Mouse (Mus musculus) layer of hippocampus, adult 8-10 months (tissue): ENCODE data around the gene Bhlhe40. TPM values are rescaled to one million over a fixed set of nuclear protein-coding genes. Genes with fewer than 3 reads are reported as not detected.

Experiments
- DNase-seq, 2 experiments: peaks; one replicate each; pipeline ENCODE4 v3.0.0; 2022; ENCODE audit warnings: low spot score in 2 of 2
- total RNA-seq, 4 experiments: library from RNA; stranded (reverse); gene quantifications; 2 replicates each; pipeline ENCODE4 v1.2.4; 2022

The Bhlhe40 gene
- total RNA-seq, 4 experiments from 2014 or later, result 114 to 124 (median 115) TPM

- DNase-seq, result no peak
Measured at GRCm38 (mm10) chr6:108688344-108688743, 27.9 kb downstream of the Bhlhe40 start.

GRCm38 (mm10) chr6:108692986-108693385 is 32.6 kb downstream of the Bhlhe40 start:
- DNase-seq, result no peak

- DNase-seq, result no peak
Measured at GRCm38 (mm10) chr6:108694965-108695724, 34.7 kb downstream of the Bhlhe40 start.

- no peak for DNase-seq
Measured at GRCm38 (mm10) chr6:108695844-108696821, 35.7 kb downstream of the Bhlhe40 start.

GRCm38 (mm10) chr6:108696822-108697202 is 36.4 kb downstream of the Bhlhe40 start:
- DNase-seq, result no peak

- no peak for DNase-seq
Measured at GRCm38 (mm10) chr6:108697345-108697744, 36.9 kb downstream of the Bhlhe40 start.

- no peak for DNase-seq
Measured at GRCm38 (mm10) chr6:108698343-108698870, 38.0 kb downstream of the Bhlhe40 start.

- DNase-seq, result no peak
Measured at GRCm38 (mm10) chr6:108699679-108700078, 39.2 kb downstream of the Bhlhe40 start.

- peak; percentile 28 to 54 for DNase-seq
Measured at GRCm38 (mm10) chr6:108700638-108701343, 40.4 kb downstream of the Bhlhe40 start.

- DNase-seq, result no peak
Measured at GRCm38 (mm10) chr6:108702648-108703047, 42.2 kb downstream of the Bhlhe40 start.

GRCm38 (mm10) chr6:108703085-108703484 is 42.7 kb downstream of the Bhlhe40 start:
- DNase-seq, result no peak

GRCm38 (mm10) chr6:108704316-108705080 is 44.1 kb downstream of the Bhlhe40 start:
- DNase-seq, result no peak

- DNase-seq, result no peak
Measured at GRCm38 (mm10) chr6:108705957-108706356, 45.5 kb downstream of the Bhlhe40 start.

- no peak for DNase-seq
Measured at GRCm38 (mm10) chr6:108706994-108707645, 46.7 kb downstream of the Bhlhe40 start.

GRCm38 (mm10) chr6:108709131-108709470 is 48.7 kb downstream of the Bhlhe40 start:
- DNase-seq, result no peak

- DNase-seq, result peak; percentile 77 to 82
Measured at GRCm38 (mm10) chr6:108709471-108710231, 49.2 kb downstream of the Bhlhe40 start.

GRCm38 (mm10) chr6:108710667-108711066 is 50.2 kb downstream of the Bhlhe40 start:
- DNase-seq, result no peak

- no peak for DNase-seq
Measured at GRCm38 (mm10) chr6:108711192-108711964, 50.9 kb downstream of the Bhlhe40 start.

GRCm38 (mm10) chr6:108712148-108712547 is 51.7 kb downstream of the Bhlhe40 start:
- DNase-seq, result no peak
